Mouse (Mus musculus) erythroblast, embryonic 14.5 days (primary cell): ENCODE results near the gene Klhdc4.

Source experiments
- GATA1 ChIP-seq: IDR thresholded peaks from 2 replicates; pipeline ENCODE4 v1.6.1; 2012; ENCODE audit warnings: low read length, inconsistent platforms, mixed read lengths
- TAL1 ChIP-seq: IDR thresholded peaks from 3 replicates; pipeline ENCODE4 v1.6.1; 2012; ENCODE audit warnings: low read length, inconsistent platforms, mixed read lengths

DNA sequence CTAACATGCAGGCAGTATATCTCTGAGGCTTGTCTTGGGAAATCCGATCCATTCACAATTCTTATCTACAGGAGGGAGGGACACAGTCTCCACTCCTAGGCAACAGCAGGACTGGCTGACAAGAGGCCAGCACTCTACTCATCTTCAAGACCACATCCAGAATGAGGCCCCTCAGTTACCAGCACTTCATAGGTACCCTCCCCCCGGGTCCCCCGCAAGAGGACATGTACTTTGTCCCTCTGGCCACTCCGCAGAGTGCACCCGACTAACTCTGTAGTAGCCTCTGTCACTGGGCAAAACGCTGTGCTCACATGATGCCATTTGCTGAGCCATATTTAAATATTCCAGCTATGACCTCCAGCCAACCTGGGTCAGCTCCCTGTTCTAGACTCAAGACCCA is 31.0 kb downstream of the Klhdc4 start:
- TF ChIP-seq GATA1 (no peak), TAL1 (no peak)
